Mouse (Mus musculus) left cerebral cortex, postnatal 4 days (tissue): ENCODE data around the gene Tas2r139. TPM values are rescaled to one million over a fixed set of nuclear protein-coding genes. Genes with fewer than 3 reads are reported as not detected.
"Not testable (repeated sequence)": the region's sequence is repeated elsewhere in the genome, so short reads cannot be mapped to it uniquely, and the experiment has no call there.

Experiments
- DNase-seq: peaks from one replicate; pipeline ENCODE4 v3.0.0-alpha.2; 2022
- intact Hi-C: fragments of 180-260 bp; cut with DNase I; formaldehyde crosslinking; loops from one replicate; pipeline ENCODE4 v1.15.1; 2025
- total RNA-seq, 2 experiments: library from RNA; stranded (reverse); gene quantifications; 2 replicates each; pipeline ENCODE4 v1.2.3; 2021

Tas2r139 gene
- total RNA-seq = not detected

DNA sequence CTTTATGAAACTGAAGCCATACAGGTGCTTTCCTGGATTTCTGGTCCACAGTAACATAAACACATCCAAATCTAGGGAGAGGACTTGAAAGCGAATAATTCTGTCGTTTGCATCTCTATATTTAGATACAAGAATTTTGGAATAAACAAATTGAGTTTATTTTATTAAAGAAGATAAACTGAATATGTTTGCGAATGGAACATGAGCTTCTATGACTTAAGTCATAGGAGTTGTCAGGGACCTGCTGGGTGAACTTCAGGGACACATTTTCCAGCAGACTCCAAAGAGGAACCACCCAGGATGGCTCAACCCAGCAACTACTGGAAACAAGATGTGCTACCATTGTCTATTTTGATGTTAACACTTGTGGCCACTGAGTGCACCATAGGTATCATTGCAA is at the start of gene Tas2r139:
Tas2r139 (plus strand) TSS at position 301 of the 400 bp plus-strand sequence.
- DNase-seq = no peak
- intact Hi-C loops = no loop called here

DNA sequence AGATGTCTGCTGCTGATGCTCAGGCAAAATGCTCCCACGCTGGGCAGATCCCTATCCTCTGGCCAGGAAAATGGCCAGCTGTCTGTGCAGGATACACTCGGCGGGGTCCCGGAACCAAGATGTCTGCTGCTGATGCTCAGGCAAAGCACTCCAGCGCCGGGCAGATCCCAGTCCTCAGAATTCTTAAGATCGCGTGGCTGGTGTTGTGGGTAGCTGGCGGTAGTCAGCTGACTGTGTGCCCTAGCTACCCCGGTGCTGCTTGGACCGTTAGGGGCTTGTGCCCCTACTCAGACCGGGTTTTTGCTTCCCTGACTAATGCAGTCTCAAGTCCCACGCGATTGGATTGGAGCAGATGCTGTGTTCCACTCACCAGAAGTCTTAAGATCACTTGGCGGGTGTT is 10.4 kb downstream of the Tas2r139 start:
- DNase-seq, intact Hi-C loops: not testable (repeated sequence)

DNA sequence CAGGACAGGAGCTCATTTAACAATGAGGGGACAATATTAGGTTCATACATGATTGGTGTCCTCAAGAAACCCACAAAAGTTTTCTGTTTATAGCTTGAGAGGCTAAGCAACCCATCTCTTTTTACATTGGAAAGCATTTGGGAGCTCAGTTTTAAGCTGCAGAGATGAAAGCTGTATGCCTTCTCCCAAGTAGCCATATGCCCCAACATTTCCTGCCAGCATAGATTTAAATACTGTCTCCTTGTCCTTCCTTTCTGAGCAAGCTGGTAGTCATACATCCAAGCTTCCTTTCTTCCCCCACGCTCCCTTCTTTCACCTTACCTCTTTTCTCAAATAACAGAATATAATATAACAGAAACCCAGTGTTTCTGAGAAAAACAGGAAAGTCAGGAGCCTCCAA is 41.7 kb downstream of the Tas2r139 start:
- DNase-seq = no peak
- intact Hi-C loops = no loop called here

DNA sequence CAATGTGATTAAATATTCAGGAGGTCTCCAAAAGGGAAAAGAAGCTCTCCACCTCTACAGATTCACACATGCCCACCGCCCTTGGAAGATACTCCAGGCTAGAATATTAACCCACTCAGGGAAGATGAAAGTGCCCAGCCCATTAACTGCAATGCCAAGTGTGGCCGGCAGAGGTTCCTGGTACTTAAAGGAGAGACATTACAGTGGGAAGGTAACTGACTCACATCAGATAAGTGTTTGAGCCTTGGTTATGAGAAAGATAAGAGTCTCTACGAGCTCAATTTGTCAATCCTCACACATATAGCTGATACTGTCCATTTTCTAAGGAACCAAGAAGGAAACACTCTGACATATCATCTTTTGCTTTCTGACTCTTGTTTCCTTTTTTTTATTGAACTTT is 45.5 kb downstream of the Tas2r139 start:
- intact Hi-C loops = no loop called here

More for the DNA sequence above, 45.5 kb downstream of the Tas2r139 start:
- DNase-seq = no peak

Other genes starting within 250 kb of the Tas2r139 start
- gene Sval1, start 189.3 kb upstream of the Tas2r139 start, total RNA-seq = not detected
- gene Sval3, start 172.8 kb upstream of the Tas2r139 start, total RNA-seq = not detected
- not detected for gene Sva, start 102.5 kb upstream of the Tas2r139 start, total RNA-seq
- not detected for gene Tas2r144, start 74.4 kb downstream of the Tas2r139 start, total RNA-seq
- 1 to 10 TPM; 3.4 to 4.1 TPM for gene Gstk1, start 105.0 kb downstream of the Tas2r139 start, total RNA-seq
- not detected for gene Tmem139, start 121.0 kb downstream of the Tas2r139 start, total RNA-seq
- gene Casp2, start 124.0 kb downstream of the Tas2r139 start, total RNA-seq = 10 to 100 TPM; 45.5 to 49.7 TPM
- 1 to 10 TPM; 6.6 to 7.7 TPM for gene Clcn1, start 145.7 kb downstream of the Tas2r139 start, total RNA-seq
- gene Fam131b, start 183.7 kb downstream of the Tas2r139 start, total RNA-seq = 10 to 100 TPM; 83.4 to 92.0 TPM
- gene Zyx, start 208.7 kb downstream of the Tas2r139 start, total RNA-seq = 10 to 100 TPM; 43.9 to 49.8 TPM
- under 1 TPM; 0.14 to 0.18 TPM for gene Epha1, start 232.3 kb downstream of the Tas2r139 start, total RNA-seq